Mouse (Mus musculus) limb, embryonic 10.5 days (tissue): ENCODE measurements around the gene Gal3st2. TPM values are rescaled to one million over a fixed set of nuclear protein-coding genes. Genes with fewer than 3 reads are reported as not detected.
"Not testable (repeated sequence)": the region's sequence is repeated elsewhere in the genome, so short reads cannot be mapped to it uniquely, and the experiment has no call there.

Experiments used
- DNase-seq: peaks from one replicate; pipeline ENCODE4 v3.0.0-alpha.2; 2017; ENCODE audit warnings: low spot score
- H3K27ac ChIP-seq: fragments of 300-500 bp; sonication (generic); 2 replicates; pipeline ENCODE4 v1.5.1; 2016; ENCODE audit warnings: mild to moderate bottlenecking
- H3K27me3 ChIP-seq: fragments of 300-500 bp; sonication (generic); 2 replicates; pipeline ENCODE4 v1.6.1; 2016; ENCODE audit warnings: low read depth, mild to moderate bottlenecking; ENCODE audit not compliant: poor library complexity, severe bottlenecking
- H3K36me3 ChIP-seq: fragments of 300-500 bp; sonication (generic); 2 replicates; pipeline ENCODE4 v1.6.1; 2016; ENCODE audit warnings: mild to moderate bottlenecking, moderate library complexity
- H3K4me1 ChIP-seq: fragments of 300-500 bp; sonication (generic); 2 replicates; pipeline ENCODE4 v1.6.1; 2016
- H3K4me3 ChIP-seq: fragments of 300-500 bp; sonication (generic); 2 replicates; pipeline ENCODE4 v1.5.1; 2016; ENCODE audit warnings: mild to moderate bottlenecking, moderate library complexity
- H3K9me3 ChIP-seq: fragments of 300-500 bp; sonication (generic); replicated peaks from 2 replicates; pipeline ENCODE4 v1.6.1; 2016; ENCODE audit warnings: mild to moderate bottlenecking
- WGBS: fragments of 180-500 bp; shearing (Covaris S2); methylation state at CpG from one replicate; pipeline ENCODE4 v1.1.7; 2016; 5-methylcytosine and 5-hydroxymethylcytosine counted together
- polyA plus RNA-seq: library from polyadenylated mRNA; unstranded; fragments of >200 nt; fragmentation: Nextera tagmentation; extraction: Ambion mirVana; gene quantifications from 2 replicates; pipeline ENCODE4 v1.2.1, GENCODE M21; 2016

Gene Gal3st2
- polyA plus RNA-seq, 1 experiment from 2014 or later, result not detected

DNA sequence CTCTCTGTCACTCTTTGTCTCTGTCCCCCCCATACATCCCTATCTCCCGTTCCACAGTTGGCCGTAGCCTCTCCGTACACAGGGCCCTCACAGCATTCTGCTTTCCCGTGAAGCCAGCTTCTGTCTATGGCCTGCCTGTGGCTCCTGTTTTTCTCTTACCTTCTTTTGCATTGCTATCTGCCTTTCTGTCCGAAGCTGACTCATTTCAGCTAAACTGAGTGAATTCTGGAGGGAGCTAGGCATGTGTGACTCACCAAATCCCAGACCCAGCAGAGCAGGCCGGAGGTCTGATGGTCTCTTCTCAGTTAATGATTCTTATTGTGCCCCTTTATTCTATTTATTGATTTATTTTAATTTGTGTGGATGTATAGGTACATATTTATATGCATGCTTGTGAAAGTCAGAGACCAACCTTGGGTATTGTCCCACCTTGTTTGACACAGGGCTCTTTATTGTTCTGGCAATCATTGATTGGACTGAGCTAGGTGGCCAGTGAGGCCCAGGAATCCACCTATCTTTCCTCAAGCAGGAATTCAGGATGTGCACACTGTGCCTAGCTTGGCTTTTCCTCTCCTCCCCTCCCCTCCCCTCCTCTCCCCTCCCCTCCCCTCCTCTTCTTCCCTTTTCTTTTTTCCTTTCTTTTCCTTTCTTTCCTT lies 25.1 kb upstream of the Gal3st2 start:
- Histone ChIP-seq H3K27ac (no peak overlapping the region), H3K9me3 (no peaks in the 10 kb centered on the region), H3K4me3 (no peak overlapping the region), H3K4me1 (no peaks in the 10 kb centered on the region), H3K36me3 (peaks cover 30% of the 10 kb centered on the region), H3K27me3 (no peaks in the 10 kb centered on the region)
- 92% methylated on average over 6 of the region's 6 CpGs for WGBS
- DNase-seq, result no peak

GRCm38 (mm10) chr1:93836532-93836913 lies 24.6 kb upstream of the Gal3st2 start:
- Histone ChIP-seq H3K9me3 (no peaks in the 10 kb centered on the region), H3K27me3 (no peaks in the 10 kb centered on the region), H3K27ac (no peak overlapping the region), H3K4me3 (no peak overlapping the region), H3K36me3 (peaks cover 30% of the 10 kb centered on the region), H3K4me1 (no peaks in the 10 kb centered on the region)
- DNase-seq, result no peak
- WGBS, result 89% methylated on average over 2 of the region's 2 CpGs

DNA sequence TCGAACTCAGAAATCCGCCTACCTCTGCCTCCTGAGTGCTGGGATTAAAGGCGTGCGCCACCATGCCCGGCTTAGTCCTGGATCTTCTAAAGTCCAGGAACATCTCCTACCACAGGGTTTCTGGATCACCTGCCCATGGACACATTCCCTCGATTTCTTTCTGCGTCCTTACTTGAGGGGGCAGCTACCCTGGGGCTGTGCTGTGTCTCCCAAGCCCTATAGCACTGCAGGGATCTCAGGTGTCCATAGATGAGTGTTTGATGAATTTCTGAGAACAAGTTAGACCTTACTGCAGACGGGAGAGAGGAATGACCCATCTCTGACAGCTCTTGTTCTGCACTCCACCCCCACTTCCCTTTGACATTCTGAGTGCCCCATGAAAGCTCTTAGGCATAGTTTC lies 23.8 kb upstream of the Gal3st2 start:
- H3K4me3 ChIP-seq, result no peak overlapping the region
- DNase-seq, result no peak
- peaks cover 30% of the 10 kb centered on the region for H3K36me3 ChIP-seq
- H3K4me1 ChIP-seq, result no peaks in the 10 kb centered on the region
- no peaks in the 10 kb centered on the region for H3K9me3 ChIP-seq
- H3K27me3 ChIP-seq, result no peaks in the 10 kb centered on the region
- H3K27ac ChIP-seq, result no peak overlapping the region
- 90% methylated on average over 8 of the region's 8 CpGs for WGBS

DNA sequence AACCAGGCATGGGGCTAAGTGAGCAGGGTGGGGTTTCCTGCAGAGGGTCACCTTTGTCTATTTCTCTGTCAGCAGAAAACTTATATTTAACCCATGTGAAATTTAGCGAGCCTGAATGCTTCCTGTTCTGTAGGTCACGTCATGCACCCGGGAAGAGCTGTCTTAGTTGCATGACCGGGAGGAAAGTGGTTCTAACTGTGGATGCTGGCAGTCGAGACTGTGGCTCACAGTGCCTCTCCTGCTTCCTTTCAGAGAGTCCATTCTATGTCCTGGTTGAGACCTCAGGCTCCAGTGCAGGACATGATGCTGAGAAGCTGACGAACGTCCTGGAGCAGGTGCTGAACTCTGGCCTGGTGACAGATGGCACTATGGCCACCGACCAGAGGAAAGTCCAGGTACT lies 22.5 kb upstream of the Gal3st2 start:
- not testable (repeated sequence) for H3K9me3 ChIP-seq, H3K27me3 ChIP-seq, H3K27ac ChIP-seq, H3K4me1 ChIP-seq, H3K4me3 ChIP-seq, DNase-seq
- peaks cover 30% of the 10 kb centered on the region for H3K36me3 ChIP-seq
- WGBS, result 92% methylated on average over 8 of the region's 8 CpGs

DNA sequence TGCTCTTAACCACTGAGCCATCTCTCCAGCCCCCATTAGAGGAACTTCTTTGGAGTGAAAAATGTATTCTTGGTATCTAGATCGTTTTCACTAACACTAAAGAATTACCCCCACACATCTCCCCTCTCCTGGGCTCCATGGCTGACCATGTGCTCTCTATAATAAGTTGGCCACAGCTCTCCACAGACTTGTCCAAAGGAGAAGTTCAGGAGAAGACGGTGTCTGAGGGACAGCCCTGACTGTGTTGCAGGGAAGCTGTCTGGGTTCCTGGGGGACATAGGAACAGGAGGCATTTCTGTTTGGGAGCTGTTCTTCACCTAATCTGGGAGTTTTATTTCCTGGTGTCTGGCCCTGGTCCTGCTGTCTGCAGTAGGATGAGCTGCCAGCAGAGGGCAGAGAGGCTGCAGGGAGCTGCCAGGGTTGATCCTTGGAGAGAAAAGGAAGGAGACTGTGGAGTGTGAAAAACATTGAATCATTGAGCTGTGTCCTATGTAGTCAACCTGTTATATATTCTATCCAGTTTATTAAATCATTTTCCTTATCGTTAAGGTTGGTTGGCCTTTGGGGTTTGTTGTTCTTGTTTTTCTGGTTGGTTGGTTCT lies 15.2 kb upstream of the Gal3st2 start:
- not testable (repeated sequence) for DNase-seq, H3K27ac ChIP-seq, H3K4me1 ChIP-seq, H3K9me3 ChIP-seq, H3K36me3 ChIP-seq, H3K4me3 ChIP-seq, H3K27me3 ChIP-seq
- 80% methylated on average over 3 of the region's 3 CpGs for WGBS

- H3K36me3 ChIP-seq, H3K27me3 ChIP-seq, H3K4me3 ChIP-seq, H3K4me1 ChIP-seq, H3K9me3 ChIP-seq, DNase-seq, H3K27ac ChIP-seq: not testable (repeated sequence)
- 89% methylated on average over 4 of the region's 4 CpGs for WGBS
These were observed 5.3 kb upstream of the Gal3st2 start for GRCm38 (mm10) chr1:93855790-93856189.

GRCm38 (mm10) chr1:93857370-93857769 lies 3.7 kb upstream of the Gal3st2 start:
- Histone ChIP-seq H3K4me3 (no peak overlapping the region), H3K27me3 (no peaks in the 10 kb centered on the region), H3K4me1 (no peaks in the 10 kb centered on the region), H3K36me3 (no peaks in the 10 kb centered on the region), H3K27ac (no peak overlapping the region), H3K9me3 (no peaks in the 10 kb centered on the region)
- 90% methylated on average over 6 of the region's 6 CpGs for WGBS
- DNase-seq, result no peak

DNA sequence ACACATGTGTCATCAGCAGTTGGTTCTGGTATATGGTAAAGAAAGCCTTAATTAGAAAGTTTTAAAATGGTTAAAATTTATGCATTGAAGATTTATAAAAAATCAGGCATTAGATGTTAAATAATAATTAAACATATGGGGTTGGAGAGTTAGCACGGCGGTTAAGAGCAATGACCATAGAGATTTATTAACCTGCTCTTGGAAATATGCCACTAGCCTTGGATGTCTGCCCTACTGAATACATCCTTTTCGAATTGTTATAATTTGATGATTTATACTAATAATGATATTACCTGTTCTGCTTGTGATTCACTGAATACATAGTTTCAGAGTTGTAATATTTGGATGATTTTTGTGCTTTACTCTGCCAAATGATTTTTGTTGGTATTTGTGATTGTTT lies 3.1 kb upstream of the Gal3st2 start:
- H3K4me1 ChIP-seq, result no peaks in the 10 kb centered on the region
- no peaks in the 10 kb centered on the region for H3K27me3 ChIP-seq
- 95% methylated on average over 3 of the region's 3 CpGs for WGBS
- H3K36me3 ChIP-seq, result no peaks in the 10 kb centered on the region
- H3K9me3 ChIP-seq, result no peaks in the 10 kb centered on the region
- no peak overlapping the region for H3K4me3 ChIP-seq
- no peak overlapping the region for H3K27ac ChIP-seq
- no peak for DNase-seq

- Histone ChIP-seq H3K36me3 (no peaks in the 10 kb centered on the region), H3K27ac (no peak overlapping the region), H3K4me3 (no peak overlapping the region), H3K4me1 (no peaks in the 10 kb centered on the region), H3K9me3 (no peaks in the 10 kb centered on the region), H3K27me3 (no peaks in the 10 kb centered on the region)
- DNase-seq, result no peak
These were observed 1.5 kb upstream of the Gal3st2 start for GRCm38 (mm10) chr1:93859619-93860018.

DNA sequence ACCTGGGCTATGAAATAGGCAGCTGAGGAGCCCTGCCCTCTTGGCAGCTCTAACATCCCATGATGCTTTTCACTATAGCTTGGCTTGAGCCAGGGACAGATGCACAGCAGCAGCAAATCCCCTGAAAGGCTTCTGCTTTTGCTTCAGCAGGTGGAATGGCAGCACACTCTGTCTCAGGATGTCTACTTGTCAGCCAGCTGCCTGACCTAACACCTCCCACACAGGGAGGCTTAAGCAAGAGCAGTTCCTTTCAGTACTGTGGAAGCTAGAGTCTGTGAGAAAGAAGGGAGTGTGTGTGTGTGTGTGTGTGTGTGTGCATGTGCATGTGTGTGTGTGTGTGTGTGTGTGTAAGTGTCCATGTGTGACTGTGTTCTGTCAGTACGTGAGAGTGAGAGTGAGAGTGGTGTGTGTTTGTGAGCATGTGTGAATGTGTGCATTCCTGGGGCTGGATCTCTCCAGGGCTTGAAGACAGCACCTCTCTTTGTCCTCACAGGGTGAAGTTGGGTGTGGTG lies 10.5 kb downstream of the Gal3st2 start:
- H3K4me1 ChIP-seq, H3K36me3 ChIP-seq, H3K27me3 ChIP-seq, H3K9me3 ChIP-seq, H3K27ac ChIP-seq, H3K4me3 ChIP-seq, DNase-seq: not testable (repeated sequence)
- WGBS, result 57% methylated on average over 1 of the region's 1 CpGs

DNA sequence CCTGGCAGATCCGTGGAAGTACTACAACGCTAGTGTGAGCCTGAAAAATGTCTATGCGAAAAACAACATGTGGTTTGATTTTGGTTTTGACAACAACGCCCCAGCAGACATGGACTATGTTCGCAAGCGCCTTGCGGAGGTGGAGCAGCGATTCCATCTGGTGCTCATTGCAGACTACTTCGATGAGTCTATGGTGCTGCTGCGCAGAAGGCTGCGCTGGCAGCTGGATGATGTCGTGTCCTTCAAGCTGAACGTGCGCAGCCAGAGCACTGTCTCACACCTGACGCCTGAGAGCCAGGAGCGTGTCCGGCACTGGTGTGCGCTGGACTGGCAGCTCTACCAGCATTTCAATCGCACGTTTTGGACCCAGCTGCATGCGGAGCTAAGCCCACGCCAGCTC lies 13.3 kb downstream of the Gal3st2 start:
- H3K4me3 ChIP-seq, H3K9me3 ChIP-seq, H3K27ac ChIP-seq, DNase-seq, H3K4me1 ChIP-seq, H3K27me3 ChIP-seq, H3K36me3 ChIP-seq: not testable (repeated sequence)
- WGBS, result 96% methylated on average over 18 of the region's 22 CpGs

DNA sequence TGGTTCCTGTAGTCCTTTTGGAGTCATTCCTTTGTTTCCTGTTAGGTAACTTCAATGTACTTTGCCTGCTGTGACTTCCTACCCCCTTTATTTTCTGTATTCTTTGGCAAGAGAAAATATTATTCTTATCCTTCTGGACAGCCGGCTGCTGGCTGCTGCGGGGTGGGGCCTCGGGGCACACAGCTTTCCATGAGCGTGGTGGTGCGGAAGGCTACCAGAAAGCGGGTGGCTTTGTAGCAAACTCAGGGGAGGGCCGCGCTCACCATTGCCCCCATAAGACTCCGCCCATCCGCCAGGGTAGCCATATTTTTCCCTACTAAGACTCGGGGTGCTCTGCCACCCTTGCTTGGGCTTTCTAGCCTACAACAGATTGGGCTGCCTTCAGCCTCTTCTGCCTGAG lies 20.7 kb downstream of the Gal3st2 start:
- not testable (repeated sequence) for H3K9me3 ChIP-seq, H3K4me1 ChIP-seq, H3K36me3 ChIP-seq, H3K4me3 ChIP-seq, H3K27me3 ChIP-seq, DNase-seq, H3K27ac ChIP-seq
- WGBS, result no CpG with 5 or more reads among the region's 11 CpGs

- not testable (repeated sequence) for H3K36me3 ChIP-seq, H3K27me3 ChIP-seq, H3K4me1 ChIP-seq, DNase-seq, H3K27ac ChIP-seq, H3K9me3 ChIP-seq, H3K4me3 ChIP-seq
- 85% methylated on average over 1 of the region's 1 CpGs for WGBS
These were observed 29.8 kb downstream of the Gal3st2 start for GRCm38 (mm10) chr1:93890936-93891335.

DNA sequence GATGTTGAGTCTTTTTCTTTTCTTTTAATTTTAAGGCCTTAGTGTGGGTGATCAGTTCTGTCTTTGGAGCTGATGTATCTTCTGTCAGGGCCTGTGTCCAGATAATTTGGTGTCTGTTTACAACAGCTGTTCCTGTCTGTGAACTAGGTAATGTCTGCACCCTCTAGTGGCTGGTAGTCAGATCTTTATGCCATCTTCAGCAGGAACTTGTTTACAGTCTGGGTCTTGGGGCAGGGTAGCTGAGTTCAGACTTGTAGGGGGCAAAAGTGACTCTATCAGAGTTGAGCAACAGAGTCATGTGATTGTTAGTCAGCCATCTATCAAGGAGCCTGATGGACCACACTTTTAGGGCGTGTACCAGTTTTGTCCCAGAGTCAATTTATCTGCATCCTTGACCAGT lies 36.3 kb downstream of the Gal3st2 start:
- WGBS, result no CpG with 5 or more reads among the region's 1 CpGs
- H3K4me1 ChIP-seq, H3K36me3 ChIP-seq, H3K27ac ChIP-seq, H3K27me3 ChIP-seq, H3K4me3 ChIP-seq, H3K9me3 ChIP-seq, DNase-seq: not testable (repeated sequence)
